Mouse (Mus musculus) retina, adult 2 months (tissue): ENCODE data around the gene Bbs1.
"Not testable (repeated sequence)": the region's sequence is repeated elsewhere in the genome, so short reads cannot be mapped to it uniquely, and the experiment has no call there.

ENCODE experiments used
- DNase-seq: peaks from one replicate; pipeline ENCODE4 v3.0.0-alpha.2; 2012; ENCODE audit warnings: low read depth, low spot score

The Bbs1 gene

GRCm38 (mm10) chr19:4883961-4884360 lies 22.5 kb downstream of the Bbs1 start:
- DNase-seq, result no peak

GRCm38 (mm10) chr19:4879324-4879703 lies 27.1 kb downstream of the Bbs1 start:
- DNase-seq, result no peak

- DNase-seq, result peak; percentile 86
Observed at GRCm38 (mm10) chr19:4878405-4879323, 27.8 kb downstream of the Bbs1 start, which contains the start of gene Zdhhc24. Gene Zdhhc24, plus strand, starts transcription at chr19:4878668.

GRCm38 (mm10) chr19:4877785-4878184 lies 28.6 kb downstream of the Bbs1 start, which contains the start of gene Actn3:
Gene Actn3, minus strand, starts transcription at chr19:4877909.
- DNase-seq, result no peak

- no peak for DNase-seq
Observed at GRCm38 (mm10) chr19:4876755-4877154, 29.7 kb downstream of the Bbs1 start.

GRCm38 (mm10) chr19:4876241-4876640 lies 30.2 kb downstream of the Bbs1 start:
- no peak for DNase-seq

- DNase-seq, result not testable (repeated sequence)
Observed at GRCm38 (mm10) chr19:4874613-4875012, 31.8 kb downstream of the Bbs1 start.

- DNase-seq, result no peak
Observed at GRCm38 (mm10) chr19:4865147-4865546, 41.3 kb downstream of the Bbs1 start.

- DNase-seq, result no peak
Observed at GRCm38 (mm10) chr19:4863048-4863447, 43.4 kb downstream of the Bbs1 start.

GRCm38 (mm10) chr19:4859081-4859480 lies 47.3 kb downstream of the Bbs1 start:
- DNase-seq, result no peak

GRCm38 (mm10) chr19:4855951-4856350 lies 50.5 kb downstream of the Bbs1 start:
- DNase-seq, result no peak

- DNase-seq, result no peak
Observed at GRCm38 (mm10) chr19:4855470-4855820, 51.0 kb downstream of the Bbs1 start.

- peak; percentile 85 for DNase-seq
Observed at GRCm38 (mm10) chr19:4854552-4855469, 51.6 kb downstream of the Bbs1 start, which contains the start of gene Ctsf. Gene Ctsf, plus strand, starts transcription at chr19:4855130.

GRCm38 (mm10) chr19:4850281-4850680 lies 56.1 kb downstream of the Bbs1 start:
- no peak for DNase-seq

- no peak for DNase-seq
Observed at GRCm38 (mm10) chr19:4849800-4850199, 56.6 kb downstream of the Bbs1 start.

GRCm38 (mm10) chr19:4847490-4847889 lies 58.9 kb downstream of the Bbs1 start:
- no peak for DNase-seq

- no peak for DNase-seq
Observed at GRCm38 (mm10) chr19:4845846-4846245, 60.6 kb downstream of the Bbs1 start.

GRCm38 (mm10) chr19:4842611-4843010 lies 63.8 kb downstream of the Bbs1 start:
- DNase-seq, result no peak

- no peak for DNase-seq
Observed at GRCm38 (mm10) chr19:4840848-4841247, 65.6 kb downstream of the Bbs1 start.

- DNase-seq, result peak; percentile 87
Observed at GRCm38 (mm10) chr19:4839149-4839548, 67.3 kb downstream of the Bbs1 start, which contains the start of the genes Ccs and Ccdc87. Gene Ccs, minus strand, starts transcription at chr19:4839332. Gene Ccdc87, plus strand, starts transcription at chr19:4839366.

- DNase-seq, result no peak
Observed at GRCm38 (mm10) chr19:4838526-4839140, 67.8 kb downstream of the Bbs1 start.

- DNase-seq, result no peak
Observed at GRCm38 (mm10) chr19:4837049-4837448, 69.4 kb downstream of the Bbs1 start.
